Mouse (Mus musculus) frontal cortex, adult 2 months (tissue): ENCODE measurements around the gene Tmem206. TPM values are rescaled to one million over a fixed set of nuclear protein-coding genes. Genes with fewer than 3 reads are reported as not detected.

Experiments used
- DNase-seq, 2 experiments: peaks; one replicate each; pipeline ENCODE4 v3.0.0; 2022; ENCODE audit warnings: low spot score in 1 of 2; ENCODE audit errors: extremely low spot score in 1 of 2
- polyA plus RNA-seq: library from polyadenylated mRNA; depleted of rRNA; stranded (reverse); fragments of >200 nt; gene quantifications from 2 replicates; pipeline ENCODE4 v1.2.3, GENCODE M21; 2012; rRNA removed

The Tmem206 gene
- polyA plus RNA-seq: 9.6 and 11.2 TPM in 2 replicates

GRCm38 (mm10) chr1:191325726-191326232 lies at the start of gene Tmem206:
Tmem206 (plus strand) TSS chr1:191325912.
- DNase-seq: peak; percentile 81 to 97

GRCm38 (mm10) chr1:191276181-191276580 lies 49.5 kb upstream of the Tmem206 start:
- DNase-seq: no peak

GRCm38 (mm10) chr1:191277549-191278059 lies 48.1 kb upstream of the Tmem206 start:
- DNase-seq: no peak

- no peak for DNase-seq
These were observed 47.4 kb upstream of the Tmem206 start for GRCm38 (mm10) chr1:191278324-191278723.

- no peak for DNase-seq
These were observed 44.5 kb upstream of the Tmem206 start for GRCm38 (mm10) chr1:191281171-191281570.

- DNase-seq: no peak
These were observed 43.4 kb upstream of the Tmem206 start for GRCm38 (mm10) chr1:191282319-191282718.

- no peak for DNase-seq
These were observed 42.3 kb upstream of the Tmem206 start for GRCm38 (mm10) chr1:191283110-191284040.

- no peak for DNase-seq
These were observed 41.2 kb upstream of the Tmem206 start for GRCm38 (mm10) chr1:191284502-191284901.

GRCm38 (mm10) chr1:191288762-191289161 lies 37.0 kb upstream of the Tmem206 start:
- DNase-seq: no peak

- DNase-seq: peak; percentile 60 to 79
These were observed 33.4 kb upstream of the Tmem206 start for GRCm38 (mm10) chr1:191292348-191292747.

- DNase-seq: no peak
These were observed 32.7 kb upstream of the Tmem206 start for GRCm38 (mm10) chr1:191293051-191293450.

- no peak for DNase-seq
These were observed 31.5 kb upstream of the Tmem206 start for GRCm38 (mm10) chr1:191293996-191294795.

GRCm38 (mm10) chr1:191295784-191296183 lies 29.9 kb upstream of the Tmem206 start:
- no peak for DNase-seq

GRCm38 (mm10) chr1:191296445-191296844 lies 29.3 kb upstream of the Tmem206 start:
- peak in 1 of 2 experiments; percentile 37 for DNase-seq

GRCm38 (mm10) chr1:191298304-191298703 lies 27.4 kb upstream of the Tmem206 start:
- DNase-seq: no peak

GRCm38 (mm10) chr1:191299215-191299942 lies 26.3 kb upstream of the Tmem206 start:
- peak in 1 of 2 experiments; percentile 61 for DNase-seq

- no peak for DNase-seq
These were observed 23.8 kb upstream of the Tmem206 start for GRCm38 (mm10) chr1:191301903-191302302.

GRCm38 (mm10) chr1:191303736-191304135 lies 22.0 kb upstream of the Tmem206 start:
- DNase-seq: no peak

GRCm38 (mm10) chr1:191304216-191304615 lies 21.5 kb upstream of the Tmem206 start:
- DNase-seq: no peak

- no peak for DNase-seq
These were observed 20.1 kb upstream of the Tmem206 start for GRCm38 (mm10) chr1:191305610-191306009.
